ENCODE assay signal across 9 mouse cellular contexts in genomic region chr10:80016511-80016910, GRCm38 (mm10). TPM values are rescaled to one million over a fixed set of nuclear protein-coding genes. Genes with fewer than 3 reads are reported as not detected.
DNase-seq lines count a peak whose midpoint lies in the region; ATAC-seq and TF ChIP-seq lines count a peak whose summit lies in the region.
"Had no signal": no experiment of that assay in that cellular context is flagged by ENCODE, and none has a peak within 500 bp of the region (broad histone marks: within the 10 kb centered on the region; RNA-seq: fewer than 3 reads in every experiment).

Arhgap45 (plus strand) TSS chr10:80016653.

- peaks cover 37% of the 10 kb centered on the region for H3K4me1 ChIP-seq in heart, embryonic 13.5 days
- no peaks in the 10 kb centered on the region for H3K4me1 ChIP-seq in midbrain, postnatal 0 days (ENCODE audit: insufficient read depth, low read length)

- ATAC-seq in heart, embryonic 13.5 days (ENCODE audit: extremely low read depth, insufficient number of reproducible peaks, low FRiP score, low TSS enrichment), result no peak
- ATAC-seq in midbrain, postnatal 0 days (ENCODE audit: low FRiP score), result no peak

- H3K4me3 ChIP-seq in heart, embryonic 13.5 days, result peak within 1 kb of the TSS; percentile 29
- H3K4me3 ChIP-seq in midbrain, postnatal 0 days (ENCODE audit: low read depth, low read length), result no peak within 1 kb of the TSS

- H3K9ac ChIP-seq in heart, embryonic 13.5 days, result no peak within 1 kb of the TSS
- H3K9ac ChIP-seq in midbrain, postnatal 0 days (replicated peaks; ENCODE audit: low read length, poor library complexity, severe bottlenecking), result no peak within 1 kb of the TSS

- no peak within 1 kb of the TSS for H3K4me2 ChIP-seq in heart, embryonic 13.5 days
- H3K4me2 ChIP-seq in midbrain, postnatal 0 days (ENCODE audit: low read depth, low read length, poor library complexity, severe bottlenecking), result no peak within 1 kb of the TSS

- 61% methylated on average over 11 of the region's 11 CpGs for WGBS in heart, embryonic 13.5 days
- 69% methylated on average over 11 of the region's 11 CpGs for WGBS in midbrain, postnatal 0 days

- peaks cover 57% of the 10 kb centered on the region for H3K27me3 ChIP-seq in heart, embryonic 13.5 days (replicated peaks)
- peaks cover 27% of the 10 kb centered on the region for H3K27me3 ChIP-seq in midbrain, postnatal 0 days (ENCODE audit: insufficient read depth, low read length)

- no peak for TF ChIP-seq CTCF in midbrain, postnatal 0 days (IDR thresholded peaks at IDR 0.05)

- H3K36me3 ChIP-seq in heart, embryonic 13.5 days, result peaks cover 4% of the 10 kb centered on the region
- H3K36me3 ChIP-seq in midbrain, postnatal 0 days (ENCODE audit: insufficient read depth, low read length), result peaks cover 7% of the 10 kb centered on the region; the same call in 1 of the 2 replicates

- peak; percentile 64 for DNase-seq in layer of hippocampus, adult 11-12 months (ENCODE audit: low spot score)
- no peak for DNase-seq in layer of hippocampus, adult 18-20 months (ENCODE audit: low spot score in 2 of 2)
- peak; percentile 68 for DNase-seq in lung, postnatal 10 days
- peak; percentile 87 to 94 for DNase-seq in thymus, adult 18-20 months
- DNase-seq in cerebellum, postnatal 10 days, result no peak
- DNase-seq in midbrain, postnatal 0 days (ENCODE audit: low spot score), result no peak
- DNase-seq in adrenal gland, postnatal 4 days (ENCODE audit: low spot score in 2 of 2), result no peak

- H3K27ac ChIP-seq in heart, embryonic 13.5 days (replicated peaks), result no peak within 1 kb of the TSS
- no peak within 1 kb of the TSS for H3K27ac ChIP-seq in midbrain, postnatal 0 days (ENCODE audit: low read depth, low read length)
- H3K27ac ChIP-seq: kidney, postnatal 0 days had no signal

- H3K9me3 ChIP-seq in heart, embryonic 13.5 days, result peaks cover 2% of the 10 kb centered on the region; the same call in 1 of the 2 replicates
- 0 out of 2 replicates have a peak, but pooled peaks cover 5% of the 10 kb centered on the region for H3K9me3 ChIP-seq in midbrain, postnatal 0 days (ENCODE audit: low read length)

RNA-seq across cellular contexts. Expression of gene Arhgap45, which starts in this region (rescaled TPM):
- total RNA-seq in layer of hippocampus, adult 18-20 months (2021), result 1 to 10 TPM; 4.1 to 4.2 TPM
- polyA plus RNA-seq in heart, embryonic 13.5 days (2015; fragmentation: Nextera tagmentation; extraction: Ambion mirVana), result 5.5 and 6.5 TPM in 2 replicates
- 1.7 and 2.4 TPM in 2 replicates for total RNA-seq in midbrain, postnatal 0 days (2014; rRNA removed)
- 1.2 and 1.6 TPM in 2 replicates for polyA plus RNA-seq in midbrain, postnatal 0 days (2015; fragmentation: Nextera tagmentation; extraction: Ambion mirVana)
- 1 to 10 TPM; 7.1 to 8.5 TPM for total RNA-seq in adrenal gland, postnatal 4 days (2021)

Comparison
In these comparisons a context has a peak if more than half of its experiments do, and no peak if none do; other contexts are left out.
1. DNase-seq: peak in layer of hippocampus, adult 11-12 months (single experiment), lung, postnatal 10 days (single experiment) and thymus, adult 18-20 months (2 of 2); none in layer of hippocampus, adult 18-20 months (0 of 2), cerebellum, postnatal 10 days (0 of 2), midbrain, postnatal 0 days (single experiment) and adrenal gland, postnatal 4 days (0 of 2).